Mouse (Mus musculus): ENCODE data around the gene R3hdm2. TPM values are rescaled to one million over a fixed set of nuclear protein-coding genes. Genes with fewer than 3 reads are reported as not detected.
A peak's percentile ranks its signal among the peaks of the same experiment; 100 is the strongest.

R3hdm2 gene
- total RNA-seq, 2 experiments from 2014 or later, result 118 to 153 TPM

- DNase-seq, result no peak
- intact Hi-C loops (cut with DNase I), result no loop called here
- peak overlapping the region; percentile 43 for H3K27ac ChIP-seq
- no peak overlapping the region for H3K4me3 ChIP-seq
- no peak for TF ChIP-seq CTCF (IDR thresholded peaks at IDR 0.05)
Measured at GRCm38 (mm10) chr10:127412101-127412500, 32.0 kb downstream of the R3hdm2 start.

- no peak for DNase-seq
- intact Hi-C loops (cut with DNase I), result no loop called here
Measured at GRCm38 (mm10) chr10:127412776-127413175, 32.6 kb downstream of the R3hdm2 start.

GRCm38 (mm10) chr10:127413585-127413984 is 33.5 kb downstream of the R3hdm2 start:
- Histone ChIP-seq H3K4me3 (no peak overlapping the region), H3K27ac (no peak overlapping the region)
- intact Hi-C loops (cut with DNase I), result no loop called here
- DNase-seq, result no peak
- no peak for TF ChIP-seq CTCF (IDR thresholded peaks at IDR 0.05)

More at GRCm38 (mm10) chr10:127412776-127413175, 32.6 kb downstream of the R3hdm2 start:
- no peak for TF ChIP-seq CTCF (IDR thresholded peaks at IDR 0.05)
- H3K4me3 ChIP-seq, result no peak overlapping the region
- H3K27ac ChIP-seq, result peak overlapping the region; percentile 43; the same call in 1 of the 2 replicates

- TF ChIP-seq CTCF (IDR thresholded peaks at IDR 0.05), result no peak
- intact Hi-C loops (cut with DNase I), result no loop called here
- no peak overlapping the region for H3K27ac ChIP-seq
- DNase-seq, result no peak
- no peak overlapping the region for H3K4me3 ChIP-seq
Measured at GRCm38 (mm10) chr10:127414141-127414540, 34.0 kb downstream of the R3hdm2 start.

GRCm38 (mm10) chr10:127420131-127420530 is 40.0 kb downstream of the R3hdm2 start:
- H3K4me3 ChIP-seq, result peak overlapping the region; percentile 11; the same call in 1 of the 2 replicates
- H3K27ac ChIP-seq, result peak overlapping the region; percentile 78
- no peak for DNase-seq
- intact Hi-C loops (cut with DNase I), result no loop called here
- TF ChIP-seq CTCF (IDR thresholded peaks at IDR 0.05), result no peak

GRCm38 (mm10) chr10:127420676-127421353 is 40.7 kb downstream of the R3hdm2 start:
- no peak for DNase-seq
- peak overlapping the region; percentile 78 for H3K27ac ChIP-seq
- peak overlapping the region; percentile 58 for H3K4me3 ChIP-seq
- TF ChIP-seq CTCF (IDR thresholded peaks at IDR 0.05), result no peak
- intact Hi-C loops (cut with DNase I), result no loop called here

GRCm38 (mm10) chr10:127422047-127422446 is 41.9 kb downstream of the R3hdm2 start:
- intact Hi-C loops (cut with DNase I), result no loop called here
- Histone ChIP-seq H3K27ac (peak overlapping the region; percentile 78), H3K4me3 (peak overlapping the region; percentile 58)
- TF ChIP-seq CTCF (IDR thresholded peaks at IDR 0.05), result no peak
- DNase-seq, result peak; percentile 68

GRCm38 (mm10) chr10:127425794-127426193 is 45.7 kb downstream of the R3hdm2 start:
- no peak for TF ChIP-seq CTCF (IDR thresholded peaks at IDR 0.05)
- intact Hi-C loops (cut with DNase I), result loop anchor here (5.0 kb wide), 1 partner anchor 43 kb away; the partner anchor contains the start of gene R3hdm2
- peak overlapping the region; percentile 69 for H3K27ac ChIP-seq
- no peak for DNase-seq
- H3K4me3 ChIP-seq, result no peak overlapping the region

GRCm38 (mm10) chr10:127426670-127427069 is 46.5 kb downstream of the R3hdm2 start:
- TF ChIP-seq CTCF (IDR thresholded peaks at IDR 0.05), result no peak
- Histone ChIP-seq H3K4me3 (peak overlapping the region; percentile 28), H3K27ac (peak overlapping the region; percentile 75)
- intact Hi-C loops (cut with DNase I), result loop anchor here (5.0 kb wide), 1 partner anchor 44 kb away; the partner anchor contains the start of gene R3hdm2
- peak; percentile 40 for DNase-seq

GRCm38 (mm10) chr10:127427107-127427506 is 47.0 kb downstream of the R3hdm2 start:
- intact Hi-C loops (cut with DNase I), result loop anchor here (5.0 kb wide), 1 partner anchor 45 kb away; the partner anchor contains the start of gene R3hdm2
- Histone ChIP-seq H3K27ac (peak overlapping the region; percentile 75), H3K4me3 (peak overlapping the region; percentile 28)
- no peak for TF ChIP-seq CTCF (IDR thresholded peaks at IDR 0.05)
- peak; percentile 44 for DNase-seq

- intact Hi-C loops (cut with DNase I), result loop anchor here (5.0 kb wide), 1 partner anchor 46 kb away; the partner anchor contains the start of gene R3hdm2
- Histone ChIP-seq H3K27ac (peak overlapping the region; percentile 0; the same call in 1 of the 2 replicates), H3K4me3 (no peak overlapping the region)
- no peak for DNase-seq
- TF ChIP-seq CTCF (IDR thresholded peaks at IDR 0.05), result no peak
Measured at GRCm38 (mm10) chr10:127427987-127428386, 47.9 kb downstream of the R3hdm2 start.

GRCm38 (mm10) chr10:127429538-127429937 is 49.4 kb downstream of the R3hdm2 start:
- TF ChIP-seq CTCF (IDR thresholded peaks at IDR 0.05), result peak; percentile 15; the same call in 1 of the 2 replicates
- no peak for DNase-seq
- no peak overlapping the region for H3K27ac ChIP-seq
- no peak overlapping the region for H3K4me3 ChIP-seq
- intact Hi-C loops (cut with DNase I), result loop anchor here (5.0 kb wide), 1 partner anchor 47 kb away; the partner anchor contains the start of gene R3hdm2

- no peak for TF ChIP-seq CTCF (IDR thresholded peaks at IDR 0.05)
- DNase-seq, result no peak
- Histone ChIP-seq H3K27ac (no peak overlapping the region), H3K4me3 (no peak overlapping the region)
- intact Hi-C loops (cut with DNase I), result no loop called here
Measured at GRCm38 (mm10) chr10:127432466-127432865, 52.3 kb downstream of the R3hdm2 start.
